Mouse (Mus musculus): ENCODE measurements around the gene Bmyc.
"Not testable (repeated sequence)": the region's sequence is repeated elsewhere in the genome, so short reads cannot be mapped to it uniquely, and the experiment has no call there.

Bmyc gene

GRCm38 (mm10) chr2:25717222-25717621, 10.7 kb downstream of the Bmyc start:
- intact Hi-C loops (cut with DNase I): no loop called here

- intact Hi-C loops (cut with DNase I): no loop called here
Observed at GRCm38 (mm10) chr2:25733199-25733930, 26.8 kb downstream of the Bmyc start.

- intact Hi-C loops (cut with DNase I): not testable (repeated sequence)
Observed at GRCm38 (mm10) chr2:25736709-25737108, 30.2 kb downstream of the Bmyc start, which contains the start of gene Obp2b. Obp2b (plus strand) TSS chr2:25737009.

GRCm38 (mm10) chr2:25741671-25742070, 35.1 kb downstream of the Bmyc start:
- intact Hi-C loops (cut with DNase I): no loop called here

GRCm38 (mm10) chr2:25754201-25754600, 47.7 kb downstream of the Bmyc start:
- intact Hi-C loops (cut with DNase I): no loop called here

Data from adrenal gland (tissue).